Mouse (Mus musculus) cortical plate, adult 2 months (tissue): ENCODE results near the gene Cfap54. TPM values are rescaled to one million over a fixed set of nuclear protein-coding genes. Genes with fewer than 3 reads are reported as not detected.

Source experiments
- H3K27ac ChIP-seq: fragments of 200-500 bp; 2 replicates; pipeline ENCODE4 v1.5.1; 2012; ENCODE audit warnings: low read length, control low read depth, inconsistent platforms; ENCODE audit not compliant: insufficient read depth
- H3K4me1 ChIP-seq: fragments of 200-500 bp; 2 replicates; pipeline ENCODE4 v1.6.1; 2011; ENCODE audit warnings: low read length; ENCODE audit not compliant: control insufficient read depth, insufficient read depth
- H3K4me3 ChIP-seq: fragments of 200-500 bp; 2 replicates; pipeline ENCODE4 v1.5.1; 2011; ENCODE audit warnings: mild to moderate bottlenecking, low read length, control low read depth; ENCODE audit not compliant: insufficient read depth
- CTCF ChIP-seq: fragments of 200-500 bp; IDR thresholded peaks from 2 replicates; pipeline ENCODE4 v1.5.1; 2011; ENCODE audit warnings: mild to moderate bottlenecking, control low read depth, low read length; ENCODE audit not compliant: insufficient read depth; ENCODE audit errors: extremely low read depth
- POLR2A ChIP-seq: fragments of 200-500 bp; IDR thresholded peaks from 2 replicates; pipeline ENCODE4 v1.6.1; 2011; ENCODE audit warnings: mild to moderate bottlenecking, low read length, control low read depth; ENCODE audit not compliant: insufficient read depth; ENCODE audit errors: extremely low read depth
- polyA plus RNA-seq: library from polyadenylated mRNA; depleted of rRNA; stranded (reverse); fragments of >200 nt; gene quantifications from 2 replicates; pipeline ENCODE4 v1.2.3, GENCODE M21; 2012

Cfap54 gene
- polyA plus RNA-seq, 1 experiment = 3.9 TPM

DNA sequence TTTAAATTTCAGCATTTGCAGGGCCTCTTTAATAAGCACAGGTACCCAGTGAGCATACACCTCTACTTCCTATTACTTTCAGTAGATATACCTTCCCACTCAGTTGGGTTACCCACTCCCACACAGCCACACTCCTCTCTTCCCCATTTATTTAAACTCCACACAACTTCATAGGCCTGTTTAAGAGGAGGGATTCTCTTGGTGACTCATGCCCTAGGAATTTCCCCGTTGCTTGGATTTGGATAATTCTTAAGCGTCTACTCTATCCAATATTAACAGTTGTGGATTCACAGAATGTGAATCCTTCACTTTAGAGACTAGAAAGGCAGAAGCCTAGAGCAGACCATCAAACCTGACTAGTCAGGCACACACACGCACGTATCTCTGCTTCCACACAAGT, 259.9 kb downstream of the Cfap54 start:
- no peaks in the 10 kb centered on the region for H3K4me1 ChIP-seq
- no peak overlapping the region for H3K4me3 ChIP-seq
- TF ChIP-seq POLR2A (no peak), CTCF (no peak)
- no peak overlapping the region for H3K27ac ChIP-seq

DNA sequence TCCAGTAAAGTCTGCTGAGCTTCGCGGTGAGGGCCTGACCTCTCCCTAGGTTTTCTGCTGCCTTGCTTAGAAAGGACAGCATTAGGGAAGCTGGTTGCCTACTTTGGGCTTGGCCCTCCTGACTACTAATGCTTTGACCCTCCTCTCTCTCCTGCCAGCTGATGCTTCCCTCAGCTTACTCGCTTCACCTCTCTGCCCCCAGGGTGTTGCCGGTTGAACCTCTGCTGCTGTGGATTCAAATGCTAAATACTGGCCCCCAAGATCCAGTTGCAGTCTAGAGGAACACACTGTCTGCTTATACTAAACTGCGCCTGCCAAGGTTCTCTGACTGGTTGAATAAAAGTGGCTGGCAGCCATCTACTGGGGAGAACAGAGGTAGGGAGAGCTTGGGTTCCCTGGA, 263.2 kb downstream of the Cfap54 start:
- H3K4me3 ChIP-seq = no peak overlapping the region
- no peak overlapping the region for H3K27ac ChIP-seq
- H3K4me1 ChIP-seq = no peaks in the 10 kb centered on the region
- TF ChIP-seq POLR2A = no peak
- no peak for TF ChIP-seq CTCF

DNA sequence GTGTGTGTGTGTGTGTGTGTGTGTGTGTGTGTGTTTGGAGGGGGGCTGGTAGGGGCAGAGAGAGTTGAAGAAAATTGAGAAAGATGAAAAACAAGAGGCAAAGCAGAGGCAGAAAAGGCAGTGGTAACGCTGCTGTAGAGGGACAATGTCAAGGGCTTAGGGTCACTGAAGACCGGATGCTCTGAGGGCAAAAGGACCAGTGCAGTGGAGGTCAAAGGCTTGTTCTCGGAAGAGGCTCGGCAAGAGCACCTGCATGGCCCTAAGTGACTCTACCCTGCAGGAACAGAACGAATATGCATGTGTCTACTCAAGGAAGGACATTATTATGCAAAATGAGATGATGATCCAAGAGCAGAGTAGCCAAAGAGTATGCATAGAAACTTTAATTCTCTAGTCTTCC, 264.5 kb downstream of the Cfap54 start:
- TF ChIP-seq CTCF (no peak), POLR2A (no peak)
- H3K4me3 ChIP-seq = no peak overlapping the region
- no peaks in the 10 kb centered on the region for H3K4me1 ChIP-seq
- no peak overlapping the region for H3K27ac ChIP-seq

DNA sequence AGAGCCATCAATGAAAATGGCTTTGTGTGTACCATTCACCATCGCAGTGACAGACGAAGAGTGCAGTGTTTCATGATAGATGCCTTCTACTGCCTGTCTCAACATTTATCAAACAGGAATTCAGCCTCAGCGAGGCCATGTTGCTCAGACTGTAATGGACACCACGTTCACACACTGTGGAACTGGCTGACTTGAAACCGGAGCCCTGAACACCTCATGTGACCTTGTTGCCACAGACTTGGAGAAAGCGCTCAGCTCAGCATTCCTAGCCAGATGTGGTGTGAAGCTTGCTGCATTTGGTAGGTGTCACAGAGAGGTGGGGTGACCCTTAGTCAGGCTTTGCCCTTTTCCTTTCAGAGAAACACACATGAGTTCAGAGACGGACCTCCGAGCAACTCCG, 270.5 kb downstream of the Cfap54 start:
- TF ChIP-seq CTCF (no peak), POLR2A (no peak)
- no peak overlapping the region for H3K4me3 ChIP-seq

DNA sequence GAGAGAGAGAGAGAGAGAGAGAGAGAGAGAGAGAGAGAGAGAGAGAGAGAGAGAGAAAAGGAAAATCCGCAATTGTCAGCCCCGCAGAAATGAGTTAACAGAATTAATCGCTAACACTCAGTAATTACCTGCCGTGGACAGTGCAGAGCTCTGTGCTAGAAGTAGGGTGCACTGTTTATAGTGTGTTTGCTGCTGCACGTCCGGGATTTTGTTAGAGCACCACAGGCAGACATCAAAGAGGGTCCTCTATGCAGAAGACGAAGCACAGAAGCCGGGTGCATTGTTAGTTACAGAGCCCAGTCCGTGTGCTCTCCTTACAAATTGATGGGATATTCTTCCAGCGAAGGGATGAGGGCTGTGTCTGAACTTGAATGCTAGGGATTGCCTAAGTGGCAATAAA, 289.5 kb downstream of the Cfap54 start:
- Histone ChIP-seq H3K4me3 (no peak overlapping the region), H3K27ac (no peak overlapping the region), H3K4me1 (no peaks in the 10 kb centered on the region)
- TF ChIP-seq POLR2A = no peak
- no peak for TF ChIP-seq CTCF

More for the DNA sequence above, 270.5 kb downstream of the Cfap54 start:
- H3K4me1 ChIP-seq = no peaks in the 10 kb centered on the region
- H3K27ac ChIP-seq = no peak overlapping the region

DNA sequence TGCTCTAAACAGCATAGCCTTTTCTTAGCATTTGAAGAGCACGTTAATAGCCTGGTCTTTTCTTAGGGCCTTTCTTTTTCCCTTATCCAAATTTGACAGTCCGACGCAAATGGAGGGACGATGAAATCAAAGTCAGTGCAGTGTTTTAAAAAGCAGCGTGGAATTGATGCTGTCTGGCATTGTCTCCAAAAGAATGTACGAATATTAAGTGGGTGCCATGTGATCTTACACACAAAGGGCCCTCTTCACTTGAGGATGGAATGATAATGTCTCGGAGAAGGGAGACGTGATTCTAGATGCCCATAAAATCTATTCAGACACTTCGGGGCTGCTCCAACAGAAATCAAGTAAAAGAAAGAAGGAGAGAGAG, 289.9 kb downstream of the Cfap54 start:
- Histone ChIP-seq H3K4me3 (no peak overlapping the region), H3K27ac (no peak overlapping the region), H3K4me1 (no peaks in the 10 kb centered on the region)
- TF ChIP-seq CTCF (no peak), POLR2A (no peak)

DNA sequence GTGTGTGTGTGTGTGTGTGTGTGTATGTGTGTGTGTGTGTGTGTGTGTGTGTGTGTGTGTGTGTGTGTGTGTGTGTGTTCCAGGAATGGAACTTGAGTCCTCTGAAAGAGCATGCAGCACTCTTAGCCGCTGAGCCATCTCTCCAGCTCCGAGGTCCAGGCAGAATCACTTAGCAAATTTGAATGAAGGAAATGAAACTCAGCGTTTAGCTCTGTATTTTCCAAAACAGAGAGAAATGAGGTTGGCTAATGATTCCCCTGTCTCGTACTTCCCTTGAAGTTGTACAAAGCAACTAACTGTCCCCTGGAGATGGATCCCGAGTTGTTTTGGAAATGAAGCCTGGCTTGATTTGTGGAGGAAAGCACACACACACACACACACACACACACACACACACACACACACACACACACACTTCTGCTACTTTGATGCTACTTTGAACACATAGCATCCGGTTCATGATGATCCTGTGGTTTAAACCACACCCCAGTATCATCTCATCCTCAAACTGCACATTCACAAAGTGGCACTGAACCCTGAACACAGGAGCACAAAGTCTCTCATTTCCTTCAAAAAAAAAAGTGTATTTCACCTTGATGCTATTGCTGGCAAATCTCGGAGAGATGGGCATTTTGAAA, 290.4 kb downstream of the Cfap54 start:
- no peak overlapping the region for H3K27ac ChIP-seq
- H3K4me3 ChIP-seq = no peak overlapping the region
- H3K4me1 ChIP-seq = no peaks in the 10 kb centered on the region
- no peak for TF ChIP-seq POLR2A
- no peak for TF ChIP-seq CTCF

DNA sequence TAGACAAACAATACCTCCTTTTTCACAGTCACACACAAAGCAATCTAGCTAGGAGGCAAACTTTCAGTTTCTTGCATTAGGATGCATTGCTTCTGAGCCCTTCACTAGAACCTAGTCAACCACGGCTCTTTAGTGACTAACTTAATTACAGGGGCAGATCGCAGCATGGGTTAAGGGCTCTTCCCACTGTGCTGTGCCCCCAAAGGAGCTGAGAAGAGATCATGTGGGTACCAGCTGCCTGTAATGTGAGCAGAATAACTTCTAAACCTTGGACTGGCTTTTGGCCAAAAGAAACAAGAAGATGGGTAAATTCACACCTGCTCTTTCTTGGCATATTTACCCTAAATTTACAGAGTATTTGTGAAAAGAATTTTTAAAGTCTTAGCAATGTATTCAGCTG, 291.2 kb downstream of the Cfap54 start:
- Histone ChIP-seq H3K4me1 (no peaks in the 10 kb centered on the region), H3K4me3 (no peak overlapping the region), H3K27ac (no peak overlapping the region)
- TF ChIP-seq POLR2A = no peak
- no peak for TF ChIP-seq CTCF

DNA sequence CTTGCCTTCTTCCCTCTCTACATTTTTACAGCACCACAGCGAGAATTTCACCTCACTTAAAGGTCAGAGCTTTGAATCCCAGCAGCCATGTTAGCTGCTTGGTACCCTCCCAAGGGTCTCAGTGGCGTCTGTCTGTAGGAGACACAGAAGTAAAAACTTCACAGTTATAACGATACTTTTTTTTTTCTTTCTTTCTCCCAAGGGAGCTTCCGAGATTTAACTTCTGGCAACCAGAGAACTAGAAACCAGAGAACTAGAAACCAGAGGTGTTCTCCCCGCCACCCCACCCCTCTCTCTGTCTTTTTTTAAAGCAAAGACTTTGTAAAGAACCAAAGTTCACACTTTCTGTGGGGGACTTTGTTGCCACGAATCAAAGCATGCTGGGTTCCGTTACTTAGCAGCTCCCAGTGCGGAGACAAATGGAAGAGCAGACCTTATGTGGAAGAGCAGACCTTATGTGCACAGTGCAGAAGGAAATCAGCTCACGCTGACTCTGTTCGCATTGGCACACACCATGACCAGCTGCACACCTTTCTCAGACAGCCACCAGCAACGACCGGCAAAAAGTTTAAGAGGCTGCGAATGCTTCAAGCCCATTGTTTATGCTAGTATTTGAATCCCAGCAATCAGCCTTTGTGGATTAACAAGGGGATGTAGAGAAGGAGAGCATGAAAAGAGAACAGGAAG, 292.9 kb downstream of the Cfap54 start:
- TF ChIP-seq CTCF (no peak), POLR2A (no peak)
- Histone ChIP-seq H3K4me3 (no peak overlapping the region), H3K4me1 (no peaks in the 10 kb centered on the region), H3K27ac (no peak overlapping the region)

DNA sequence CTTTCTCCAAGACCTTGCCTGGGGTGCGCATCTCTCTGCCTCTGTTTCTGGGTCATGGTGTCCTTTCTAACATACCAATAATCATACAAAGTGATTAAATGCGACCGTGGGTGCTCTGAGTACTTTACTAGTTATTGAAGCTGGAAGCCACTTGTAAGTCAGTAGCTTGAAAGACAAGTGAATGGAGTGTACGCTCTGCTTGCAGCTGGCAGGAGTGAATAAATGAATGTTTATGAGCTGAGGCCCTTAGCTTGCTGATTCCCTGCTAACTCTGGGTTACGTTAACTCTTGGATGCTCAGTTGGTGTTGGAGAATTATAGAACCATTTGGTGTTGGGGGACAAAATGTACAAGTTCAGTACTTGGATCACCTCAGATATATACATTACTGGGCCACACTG, 298.7 kb downstream of the Cfap54 start:
- TF ChIP-seq POLR2A (no peak), CTCF (no peak)
- Histone ChIP-seq H3K4me3 (no peak overlapping the region), H3K4me1 (no peaks in the 10 kb centered on the region), H3K27ac (no peak overlapping the region)
